Mouse (Mus musculus) macrophage (primary cell): ENCODE data around the gene Ssh2. TPM values are rescaled to one million over a fixed set of nuclear protein-coding genes. Genes with fewer than 3 reads are reported as not detected.

Experiments used
- polyA plus RNA-seq: library from polyadenylated mRNA; stranded (reverse); fragments of 250-400 nt; gene quantifications from 3 replicates; pipeline ENCODE4 v1.2.4, GENCODE M21; 2018; ENCODE audit warnings: inconsistent platforms

Gene Ssh2
- polyA plus RNA-seq, 1 experiment from 2014 or later, result 4.0 TPM

Other genes starting within 250 kb of the Ssh2 start
- gene Slc6a4, start 217.7 kb upstream of the Ssh2 start, polyA plus RNA-seq, result 0.09 to 0.23 TPM in 2 of 3 replicates, not detected in the other
- 18.8 to 51.2 TPM (median 21.1 TPM) in 3 replicates for gene Nsrp1, start 137.9 kb upstream of the Ssh2 start, polyA plus RNA-seq
- 0.07 to 0.20 TPM in 2 of 3 replicates, not detected in the other for gene Efcab5, start 27.3 kb upstream of the Ssh2 start, polyA plus RNA-seq
- gene Coro6, start 246.1 kb downstream of the Ssh2 start, polyA plus RNA-seq, result not detected in 3 replicates